Mouse (Mus musculus) embryonic fibroblast, embryonic 13.5 days (primary cell): ENCODE data around the gene Gm32742.

Experiments used
- CTCF ChIP-seq: IDR thresholded peaks from 2 replicates; pipeline ENCODE4 v1.5.1; 2011; ENCODE audit warnings: mild to moderate bottlenecking, control low read depth, low read length, moderate library complexity, borderline replicate concordance; ENCODE audit not compliant: insufficient read depth
- POLR2A ChIP-seq: IDR thresholded peaks from 2 replicates; pipeline ENCODE4 v1.6.1; 2011; ENCODE audit warnings: low read depth, mild to moderate bottlenecking, control low read depth, low read length, moderate library complexity

GRCm38 (mm10) chr9:51175722-51176121 lies 10.4 kb upstream of the Gm32742 start:
- TF ChIP-seq CTCF (no peak), POLR2A (no peak)
